Mouse (Mus musculus): Measurements from ENCODE around the gene Dnajc24.

Gene Dnajc24

GRCm38 (mm10) chr2:106002835-106003739, at the start of gene Dnajc24:
Dnajc24 (minus strand) TSS chr2:106003549.
- peak; percentile 88 for DNase-seq (ENCODE audit: low spot score)

- DNase-seq (ENCODE audit: low spot score): no peak
Measured at GRCm38 (mm10) chr2:106046686-106047085, 43.3 kb upstream of the Dnajc24 start.

- DNase-seq (ENCODE audit: low spot score): no peak
Measured at GRCm38 (mm10) chr2:106042495-106042894, 39.1 kb upstream of the Dnajc24 start.

- no peak for DNase-seq (ENCODE audit: low spot score)
Measured at GRCm38 (mm10) chr2:106041961-106042360, 38.6 kb upstream of the Dnajc24 start.

- no peak for DNase-seq (ENCODE audit: low spot score)
Measured at GRCm38 (mm10) chr2:106038286-106038685, 34.9 kb upstream of the Dnajc24 start.

GRCm38 (mm10) chr2:106024895-106025294, 21.5 kb upstream of the Dnajc24 start:
- no peak for DNase-seq (ENCODE audit: low spot score)

GRCm38 (mm10) chr2:106008415-106008814, 5.1 kb upstream of the Dnajc24 start:
- no peak for DNase-seq (ENCODE audit: low spot score)

GRCm38 (mm10) chr2:105987999-105988398, 15.3 kb downstream of the Dnajc24 start:
- no peak for DNase-seq (ENCODE audit: low spot score)

- DNase-seq (ENCODE audit: low spot score): no peak
Measured at GRCm38 (mm10) chr2:105987131-105987530, 16.2 kb downstream of the Dnajc24 start.

GRCm38 (mm10) chr2:105985206-105985605, 18.1 kb downstream of the Dnajc24 start:
- no peak for DNase-seq (ENCODE audit: low spot score)

- no peak for DNase-seq (ENCODE audit: low spot score)
Measured at GRCm38 (mm10) chr2:105978065-105978464, 25.3 kb downstream of the Dnajc24 start.

GRCm38 (mm10) chr2:105973941-105974340, 29.4 kb downstream of the Dnajc24 start:
- DNase-seq (ENCODE audit: low spot score): no peak

GRCm38 (mm10) chr2:105963447-105963846, 39.9 kb downstream of the Dnajc24 start:
- DNase-seq (ENCODE audit: low spot score): no peak

GRCm38 (mm10) chr2:105953862-105954261, 49.5 kb downstream of the Dnajc24 start:
- no peak for DNase-seq (ENCODE audit: low spot score)

- DNase-seq (ENCODE audit: low spot score): no peak
Measured at GRCm38 (mm10) chr2:105951350-105951940, 51.9 kb downstream of the Dnajc24 start.

- no peak for DNase-seq (ENCODE audit: low spot score)
Measured at GRCm38 (mm10) chr2:105950131-105950530, 53.2 kb downstream of the Dnajc24 start.

- DNase-seq (ENCODE audit: low spot score): no peak
Measured at GRCm38 (mm10) chr2:105917623-105918346, 85.6 kb downstream of the Dnajc24 start.

Data from c-Kit-positive CD71-positive TER-119-positive erythroid progenitor cells, embryonic 14.5 days (primary cell).